Mouse (Mus musculus): ENCODE data around the gene Myo1b. TPM values are rescaled to one million over a fixed set of nuclear protein-coding genes. Genes with fewer than 3 reads are reported as not detected.

Gene Myo1b
- total and polyA plus RNA-seq, 3 experiments: not detected

- peaks cover 14 to 25% of the 10 kb centered on the region in 2 experiments for H3K4me1 ChIP-seq (ENCODE audit: control insufficient read depth in 1 of 2, insufficient read depth in 2 of 2, low read length in 2 of 2)
- H3K4me3 ChIP-seq (ENCODE audit: control insufficient read depth in 1 of 2, insufficient read depth in 1 of 2, low read depth in 2 of 2, low read length in 2 of 2): no peak overlapping the region
- no peaks in the 10 kb centered on the region for H3K9me3 ChIP-seq (replicated peaks; ENCODE audit: insufficient read depth, low read length)
- peak overlapping the region; percentile 42 for H3K27ac ChIP-seq (ENCODE audit: control insufficient read depth, low read depth, low read length)
- no peak for TF ChIP-seq TBP (IDR thresholded peaks at IDR 0.05; ENCODE audit: low read depth, low read length)
- no peak for TF ChIP-seq ZMIZ1 (IDR thresholded peaks at IDR 0.05; ENCODE audit: low read depth, low read length)
- TF ChIP-seq POLR2AphosphoS2 (IDR thresholded peaks at IDR 0.05; ENCODE audit: low read length): no peak
- TF ChIP-seq BHLHE40 (IDR thresholded peaks at IDR 0.05; ENCODE audit: borderline replicate concordance, low read depth, low read length): no peak
- no peak for TF ChIP-seq MAX (IDR thresholded peaks at IDR 0.05; ENCODE audit: low read length)
- TF ChIP-seq JUND (IDR thresholded peaks at IDR 0.05; ENCODE audit: low read depth, low read length): no peak
- no peak for TF ChIP-seq MAFK (IDR thresholded peaks at IDR 0.05; ENCODE audit: borderline replicate concordance, low read depth, low read length)
- no peak for TF ChIP-seq USF1 (IDR thresholded peaks at IDR 0.05; ENCODE audit: low read depth, low read length)
- TF ChIP-seq UBTF (IDR thresholded peaks at IDR 0.05; ENCODE audit: borderline replicate concordance, insufficient read depth, low read depth, low read length): no peak
- no peak for TF ChIP-seq POLR2AphosphoS5 (IDR thresholded peaks at IDR 0.05; ENCODE audit: borderline replicate concordance, low read depth, low read length)
- TF ChIP-seq CHD1 (IDR thresholded peaks at IDR 0.05; ENCODE audit: low read depth, low read length): no peak
- no peak for TF ChIP-seq MYC (IDR thresholded peaks at IDR 0.05; ENCODE audit: low read depth, low read length)
- TF ChIP-seq TAL1 (IDR thresholded peaks at IDR 0.05; ENCODE audit: low read length): no peak
- peaks cover 0 to 19% of the 10 kb centered on the region in 2 experiments; a peak in 2 of 4 replicates for H3K36me3 ChIP-seq (ENCODE audit: control insufficient read depth in 1 of 2, insufficient read depth in 2 of 2, low read length in 2 of 2)
- no peak overlapping the region for H3K9ac ChIP-seq (ENCODE audit: control insufficient read depth, low read depth, low read length, poor library complexity, severe bottlenecking)
- no peaks in the 10 kb centered on the region for H3K79me2 ChIP-seq (ENCODE audit: control insufficient read depth, insufficient read depth, low read length, poor library complexity)
- no peak for DNase-seq (ENCODE audit: low read depth, low spot score)
- no peaks in the 10 kb centered on the region for H3K27me3 ChIP-seq (ENCODE audit: control insufficient read depth in 1 of 2, insufficient read depth in 2 of 2, low read length in 2 of 2)
These were observed 19.1 kb upstream of the Myo1b start for GRCm38 (mm10) chr1:51935006-51935405.

DNA sequence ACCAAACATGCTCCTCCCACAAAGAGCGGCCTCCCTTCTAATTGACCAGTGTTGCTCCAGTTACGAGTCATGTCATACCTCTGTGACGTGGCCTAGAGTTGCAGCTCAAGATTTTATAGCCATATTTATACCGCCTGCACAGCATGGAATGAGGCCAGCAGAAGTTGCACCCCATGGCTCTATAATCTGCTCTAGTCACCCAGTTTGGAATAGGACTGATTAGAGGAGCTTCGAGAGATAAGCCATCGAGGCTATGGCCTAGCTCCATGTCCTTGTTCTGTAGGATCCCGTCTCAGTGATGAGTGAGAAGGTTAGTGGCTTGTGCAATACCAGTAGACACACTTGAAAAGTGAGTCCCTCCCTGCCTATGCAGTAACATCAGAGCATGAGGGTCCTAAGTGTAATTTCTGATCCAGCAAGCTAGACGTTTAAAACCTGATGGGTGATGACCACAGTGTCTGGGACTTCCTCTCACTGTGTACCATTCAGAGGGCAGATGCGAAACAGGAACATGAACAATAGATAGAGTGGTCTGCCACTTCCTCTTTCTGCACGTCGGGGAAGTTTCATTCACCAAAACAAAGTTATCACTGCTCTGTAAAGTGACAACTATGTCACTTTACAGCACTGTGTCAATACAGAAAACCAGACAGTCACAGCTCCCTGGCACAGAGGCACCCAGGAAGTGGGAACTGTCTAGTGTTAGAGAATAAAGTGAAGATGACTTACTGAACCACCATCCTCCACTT is 18.5 kb upstream of the Myo1b start:
- peaks cover 14 to 27% of the 10 kb centered on the region in 2 experiments for H3K4me1 ChIP-seq (ENCODE audit: control insufficient read depth in 1 of 2, insufficient read depth in 2 of 2, low read length in 2 of 2)
- H3K36me3 ChIP-seq (ENCODE audit: control insufficient read depth in 1 of 2, insufficient read depth in 2 of 2, low read length in 2 of 2): peaks cover 0 to 19% of the 10 kb centered on the region in 2 experiments; a peak in 2 of 4 replicates
- H3K9me3 ChIP-seq (replicated peaks; ENCODE audit: insufficient read depth, low read length): no peaks in the 10 kb centered on the region
- H3K27me3 ChIP-seq (ENCODE audit: control insufficient read depth in 1 of 2, insufficient read depth in 2 of 2, low read length in 2 of 2): no peaks in the 10 kb centered on the region
- H3K9ac ChIP-seq (ENCODE audit: control insufficient read depth, low read depth, low read length, poor library complexity, severe bottlenecking): no peak overlapping the region
- peak; percentile 91 for DNase-seq (ENCODE audit: low read depth, low spot score)
- H3K27ac ChIP-seq (ENCODE audit: control insufficient read depth, low read depth, low read length): peak overlapping the region; percentile 59
- H3K79me2 ChIP-seq (ENCODE audit: control insufficient read depth, insufficient read depth, low read length, poor library complexity): no peaks in the 10 kb centered on the region
- TF ChIP-seq ZNF384 (IDR thresholded peaks at IDR 0.05; ENCODE audit: low read depth, low read length) (no peak), HCFC1 (IDR thresholded peaks at IDR 0.05; ENCODE audit: low read depth, low read length) (peak; percentile 56; the same call in 1 of the 2 replicates), GATA1 (IDR thresholded peaks at IDR 0.05; ENCODE audit: low read depth, low read length) (peak; percentile 87), EP300 (IDR thresholded peaks at IDR 0.05; ENCODE audit: low read depth in 1 of 2, low read length in 2 of 2) (peak; percentile 60 to 86), RAD21 (IDR thresholded peaks at IDR 0.05; ENCODE audit: low read depth, low read length) (no peak), ELF1 (IDR thresholded peaks at IDR 0.05; ENCODE audit: low read depth, low read length) (peak; percentile 62), TAL1 (IDR thresholded peaks at IDR 0.05; ENCODE audit: low read length) (peak; percentile 19; the same call in 1 of the 2 replicates), USF1 (IDR thresholded peaks at IDR 0.05; ENCODE audit: low read depth, low read length) (0 out of 2 replicates have a peak, but pooled peaks have one; percentile 5), RCOR1 (IDR thresholded peaks at IDR 0.05; ENCODE audit: low read depth, low read length) (peak; percentile 69), MXI1 (IDR thresholded peaks at IDR 0.05; ENCODE audit: low read depth, low read length) (peak; percentile 20; the same call in 1 of the 2 replicates), TCF12 (IDR thresholded peaks at IDR 0.05; ENCODE audit: low read depth, low read length) (peak; percentile 76), MAX (IDR thresholded peaks at IDR 0.05; ENCODE audit: low read length) (0 out of 2 replicates have a peak, but pooled peaks have one; percentile 39), ETS1 (IDR thresholded peaks at IDR 0.05; ENCODE audit: low read depth, low read length) (peak; percentile 85), POLR2AphosphoS2 (IDR thresholded peaks at IDR 0.05; ENCODE audit: low read length) (no peak), SIN3A (IDR thresholded peaks at IDR 0.05; ENCODE audit: low read length) (peak; percentile 91)
- H3K4me3 ChIP-seq (ENCODE audit: control insufficient read depth in 1 of 2, insufficient read depth in 1 of 2, low read depth in 2 of 2, low read length in 2 of 2): no peak overlapping the region

Measured in MEL (cell line).